Mouse (Mus musculus) liver, adult 2 months (tissue): Measurements from ENCODE around the gene Cela3a.

Experiments
- CTCF ChIP-seq: fragments of 200-500 bp; IDR thresholded peaks from 2 replicates; pipeline ENCODE4 v1.5.1; 2011; ENCODE audit warnings: low read depth, low read length, control low read depth
- POLR2A ChIP-seq: fragments of 200-500 bp; IDR thresholded peaks from 2 replicates; pipeline ENCODE4 v1.6.1; 2011; ENCODE audit warnings: low read length, control low read depth; ENCODE audit not compliant: insufficient read depth; ENCODE audit errors: extremely low read depth

DNA sequence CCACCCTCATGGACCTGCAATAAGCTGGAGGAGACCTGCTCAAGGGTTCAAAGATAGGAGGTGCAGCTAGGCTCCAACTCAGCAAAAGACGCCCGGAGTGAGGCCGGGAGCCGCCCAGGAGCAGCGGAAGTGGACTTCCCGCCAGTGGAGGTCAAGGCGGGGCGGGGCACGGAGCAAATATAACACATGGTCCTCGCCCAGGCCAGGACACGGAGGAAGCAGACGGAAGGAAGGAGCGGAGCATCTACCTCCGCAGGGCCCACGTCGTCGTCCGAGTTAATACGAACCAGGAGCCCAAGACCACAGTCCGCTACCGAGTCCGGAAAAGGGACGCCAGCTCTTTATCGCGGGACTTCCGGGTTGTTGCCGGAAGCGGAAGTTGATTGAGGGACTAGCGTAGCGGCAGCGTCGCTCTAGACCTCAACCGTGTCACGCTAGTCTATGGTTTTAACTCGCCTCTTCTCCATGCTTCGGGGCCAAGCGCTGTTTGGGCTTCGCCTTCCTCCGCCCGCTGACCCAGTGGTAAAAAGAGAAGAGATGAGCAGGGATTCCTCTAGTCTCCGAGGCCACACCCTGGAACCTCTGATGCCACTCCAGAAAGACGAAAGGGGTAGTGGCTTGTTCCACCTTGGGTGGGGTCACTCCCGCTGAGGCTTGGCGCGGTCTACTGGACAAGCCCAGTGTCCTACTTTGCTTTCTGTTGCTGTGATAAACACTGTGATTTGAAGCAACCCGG is 21.4 kb downstream of the Cela3a start:
- no peak for TF ChIP-seq CTCF
- peak; percentile 56; the same call in 1 of the 2 replicates for TF ChIP-seq POLR2A
